In the genomic region with DNA sequence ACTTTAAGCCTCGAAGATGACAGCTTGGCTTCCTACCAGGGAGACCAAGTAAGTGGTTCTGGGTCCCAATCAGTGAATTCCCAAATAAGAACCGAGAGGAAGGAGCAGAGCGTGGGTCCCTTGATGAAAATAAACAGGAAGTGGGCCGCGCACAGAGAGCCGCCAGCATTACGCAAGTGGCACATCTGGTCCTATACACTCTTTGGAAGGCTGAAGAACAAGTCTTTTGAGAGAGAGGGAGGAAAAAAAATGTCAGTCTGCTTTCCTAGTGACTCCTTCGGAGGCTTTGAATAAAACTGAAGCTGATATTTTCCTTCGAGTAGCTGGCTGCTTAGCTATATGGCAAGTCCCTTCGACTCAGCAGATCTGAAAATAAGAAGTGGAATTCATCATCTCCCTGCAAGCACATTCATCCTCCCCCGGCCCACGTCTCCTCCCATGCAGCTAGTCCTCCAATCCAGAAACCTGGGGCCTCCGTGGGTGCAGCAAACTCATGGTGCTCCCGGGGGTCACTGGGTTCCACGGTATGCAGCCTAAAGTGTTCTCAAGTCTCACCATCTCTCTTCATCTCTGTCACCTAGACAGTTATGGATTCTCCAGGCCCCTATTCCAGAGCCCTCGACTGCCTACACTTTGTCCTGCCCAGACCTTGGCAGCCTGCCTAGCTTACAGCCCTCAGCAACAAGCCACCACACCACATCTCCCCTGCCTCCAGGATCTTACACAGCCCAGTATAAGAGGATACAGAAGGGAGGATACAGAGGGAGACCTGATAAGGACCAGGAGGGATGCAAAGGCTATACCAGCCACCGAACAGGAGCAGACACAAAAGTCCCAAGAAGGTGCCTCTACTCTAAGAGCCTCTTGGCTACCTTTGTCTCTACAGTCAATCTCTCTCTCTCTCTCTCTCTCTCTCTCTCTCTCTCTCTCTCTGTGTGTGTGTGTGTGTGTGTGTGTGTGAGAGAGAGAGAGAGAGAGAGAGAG, we compare ENCODE assay signal across 8 mouse cellular contexts. TPM values are rescaled to one million over a fixed set of nuclear protein-coding genes. Genes with fewer than 3 reads are reported as not detected.
DNase-seq lines count a peak whose midpoint lies in the region; ATAC-seq lines count a peak whose summit lies in the region.

No protein-coding gene starts in this region.

- H3K27me3 ChIP-seq in embryonic facial prominence, embryonic 13.5 days: no peaks in the 10 kb centered on the region

- H3K36me3 ChIP-seq in embryonic facial prominence, embryonic 13.5 days: no peaks in the 10 kb centered on the region

- H3K4me1 ChIP-seq in embryonic facial prominence, embryonic 13.5 days: peaks cover 55% of the 10 kb centered on the region

- intact Hi-C loops in gastrocnemius, postnatal 36 days (cut with DNase I): loop anchor here (5.0 kb wide), 1 partner anchor 36 kb away; no protein-coding TSS in a partner anchor
- intact Hi-C loops in heart, postnatal 10 days (cut with DNase I): loop anchor here (5.0 kb wide), 1 partner anchor 266 kb away; a partner anchor contains a TSS

- peak; percentile 52 for DNase-seq in gastrocnemius, adult 18-20 months (ENCODE audit: low spot score)
- no peak for DNase-seq in gastrocnemius, postnatal 36 days
- peak; percentile 68 for DNase-seq in heart, postnatal 10 days
- peak; percentile 39 to 82 for DNase-seq in left cerebral cortex, adult 8-10 months (ENCODE audit: low spot score in 2 of 2)
- peak; percentile 68 to 87 for DNase-seq in lung, postnatal 4 days
- no peak for DNase-seq in retina, postnatal 1 day
- no peak for DNase-seq in urinary bladder, postnatal 25 days (ENCODE audit: low spot score)

- H3K4me3 ChIP-seq in embryonic facial prominence, embryonic 13.5 days: no peak overlapping the region

- H3K9me3 ChIP-seq in embryonic facial prominence, embryonic 13.5 days: no peaks in the 10 kb centered on the region

- H3K4me2 ChIP-seq in embryonic facial prominence, embryonic 13.5 days: no peak overlapping the region

- ATAC-seq in embryonic facial prominence, embryonic 13.5 days (ENCODE audit: insufficient number of reproducible peaks, insufficient read depth, low FRiP score, low TSS enrichment, low read depth): no peak

- 0 out of 2 replicates have a peak overlapping the region, but pooled peaks have one; percentile 2 for H3K9ac ChIP-seq in embryonic facial prominence, embryonic 13.5 days

- whole genome bisulfite sequencing in embryonic facial prominence, embryonic 13.5 days: 42% methylated on average over 17 of the region's 17 CpGs

- peak overlapping the region; percentile 86 for H3K27ac ChIP-seq in embryonic facial prominence, embryonic 13.5 days

RNA-seq across cellular contexts. Expression of a gene that starts 43.8 kb away (rescaled TPM):
- under 1 TPM in 1 of 2 experiments, not detected in 1; 0.07 TPM for total RNA-seq in gastrocnemius, adult 18-20 months (2021)
- not detected for total RNA-seq in gastrocnemius, postnatal 36 days (2021)
- polyA plus RNA-seq in embryonic facial prominence, embryonic 13.5 days (2015; fragmentation: Nextera tagmentation; extraction: Ambion mirVana): 0.59 and 1.3 TPM in 2 replicates
- under 1 TPM in 1 of 2 experiments, not detected in 1; 0.07 TPM for total RNA-seq in heart, postnatal 10 days (2021)
- 10 to 100 TPM; 15.2 to 18.2 (median 17.4) TPM for total RNA-seq in left cerebral cortex, adult 8-10 months (2022)

Comparison
In these comparisons a context has a peak if more than half of its experiments do, and no peak if none do; other contexts are left out.
1. DNase-seq: peak in gastrocnemius, adult 18-20 months (single experiment), heart, postnatal 10 days (2 of 2), left cerebral cortex, adult 8-10 months (2 of 2) and lung, postnatal 4 days (2 of 2); none in gastrocnemius, postnatal 36 days (0 of 2), retina, postnatal 1 day (single experiment) and urinary bladder, postnatal 25 days (single experiment).
2. RNA of a gene that starts 43.8 kb away (total RNA-seq): 15.2 to 18.2 TPM in left cerebral cortex, adult 8-10 months; 0.07 TPM in heart, postnatal 10 days, 0.07 TPM in gastrocnemius, adult 18-20 months and not detected in gastrocnemius, postnatal 36 days; every median in the first group is over 10 times any median in the second.